Mouse (Mus musculus) olfactory bulb, adult 2 months (tissue): ENCODE measurements around the gene Egfem1.

Source experiments
- CTCF ChIP-seq: fragments of 200-500 bp; IDR thresholded peaks from 2 replicates; pipeline ENCODE4 v1.5.1; 2012; ENCODE audit warnings: low read depth, mild to moderate bottlenecking, low read length, moderate library complexity; ENCODE audit not compliant: insufficient read depth
- POLR2A ChIP-seq: fragments of 200-500 bp; IDR thresholded peaks from 2 replicates; pipeline ENCODE4 v1.6.1; 2012; ENCODE audit warnings: mild to moderate bottlenecking, low read depth, low read length, moderate library complexity; ENCODE audit not compliant: insufficient read depth

DNA sequence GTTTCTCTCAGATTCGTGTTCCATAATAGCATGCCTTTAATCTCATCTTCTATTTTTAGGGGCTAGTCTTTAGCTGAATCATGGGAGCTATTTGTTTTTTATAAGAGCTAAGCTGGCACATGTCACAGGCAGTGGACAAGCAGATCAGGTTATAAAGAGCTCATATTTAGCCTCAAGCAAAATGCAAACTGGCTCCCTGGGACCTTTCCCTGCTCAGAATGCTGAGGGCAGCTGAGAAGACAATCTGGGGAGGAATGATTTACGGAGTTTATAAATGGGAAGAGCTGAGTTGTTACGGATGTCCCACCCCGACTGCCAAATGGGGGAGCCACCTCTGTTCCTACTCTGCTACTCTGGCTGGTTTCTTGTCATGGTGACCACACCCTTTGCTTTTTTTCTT lies 153.7 kb downstream of the Egfem1 start:
- TF ChIP-seq POLR2A (no peak), CTCF (no peak)
